Mouse (Mus musculus): ENCODE measurements around the gene Pdss2.

Pdss2 gene

DNA sequence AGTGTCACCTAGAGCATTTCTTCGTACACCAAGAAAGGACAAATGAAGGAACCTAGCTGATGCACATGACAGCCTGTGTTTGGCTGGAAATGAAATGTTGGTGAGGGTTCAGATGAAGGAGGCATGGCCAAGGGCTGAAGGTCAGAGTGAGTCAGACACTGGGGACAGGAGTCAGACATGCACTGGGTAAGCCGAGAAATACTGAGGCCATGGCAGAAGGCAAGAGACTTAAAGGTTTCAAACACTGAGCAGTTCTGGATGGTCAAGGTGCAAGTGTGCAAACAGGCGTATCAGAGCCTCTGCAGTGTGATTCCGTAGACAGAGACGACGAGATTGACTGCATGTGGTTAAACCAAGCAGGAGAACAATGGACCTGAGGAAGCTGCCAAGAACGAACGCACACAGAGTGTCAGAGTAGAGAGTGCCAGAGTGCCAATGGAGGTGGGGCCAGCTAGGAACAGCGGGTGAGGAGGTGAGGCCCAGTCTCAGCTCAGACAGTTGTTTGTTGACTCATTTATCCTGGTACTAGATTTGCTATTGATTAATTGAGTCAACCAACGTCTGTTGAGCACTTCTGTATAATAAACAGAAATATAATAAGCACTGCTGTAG lies 89.6 kb downstream of the Pdss2 start:
- no peak for DNase-seq (ENCODE audit: low read depth, low spot score)

- no peak for DNase-seq (ENCODE audit: low read depth, low spot score)
Observed at GRCm38 (mm10) chr10:43312211-43312610, 90.9 kb downstream of the Pdss2 start.

DNA sequence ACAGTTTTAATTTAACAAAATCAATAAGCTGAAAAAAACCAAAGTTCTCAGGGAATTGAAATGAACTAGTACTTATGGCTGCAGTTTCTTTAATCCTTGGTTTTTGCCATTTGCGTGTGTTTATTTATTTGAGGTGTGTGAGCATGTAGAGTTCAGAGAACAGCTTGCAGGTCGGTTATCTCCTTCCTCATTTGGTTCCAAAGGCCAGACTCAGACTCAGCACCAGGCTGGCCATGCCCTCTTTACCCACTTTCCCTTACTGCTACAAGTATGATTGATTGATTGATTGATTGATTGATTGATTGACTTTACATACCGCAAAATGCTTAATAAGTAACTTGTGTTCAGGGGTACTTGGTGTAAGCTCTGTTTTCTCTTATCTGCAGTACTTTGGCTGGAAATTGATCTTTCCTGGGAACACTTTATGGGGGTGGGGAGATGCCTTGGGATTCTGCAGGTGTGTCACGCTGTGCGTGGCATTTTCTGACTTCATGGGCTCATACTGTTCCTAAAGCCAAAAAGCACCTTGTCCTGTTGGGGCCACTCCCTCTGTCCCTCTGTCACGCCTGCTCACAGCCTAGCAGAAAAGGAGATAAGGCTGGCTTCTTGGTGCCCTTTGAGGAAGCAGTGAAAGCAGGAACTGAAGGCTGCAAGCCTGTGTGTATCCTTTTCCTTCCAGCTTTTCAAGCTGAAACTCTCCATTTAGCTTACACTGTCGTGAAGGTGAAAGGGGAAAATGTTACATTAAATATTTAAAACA lies 91.6 kb downstream of the Pdss2 start:
- DNase-seq (ENCODE audit: low read depth, low spot score), result no peak

DNA sequence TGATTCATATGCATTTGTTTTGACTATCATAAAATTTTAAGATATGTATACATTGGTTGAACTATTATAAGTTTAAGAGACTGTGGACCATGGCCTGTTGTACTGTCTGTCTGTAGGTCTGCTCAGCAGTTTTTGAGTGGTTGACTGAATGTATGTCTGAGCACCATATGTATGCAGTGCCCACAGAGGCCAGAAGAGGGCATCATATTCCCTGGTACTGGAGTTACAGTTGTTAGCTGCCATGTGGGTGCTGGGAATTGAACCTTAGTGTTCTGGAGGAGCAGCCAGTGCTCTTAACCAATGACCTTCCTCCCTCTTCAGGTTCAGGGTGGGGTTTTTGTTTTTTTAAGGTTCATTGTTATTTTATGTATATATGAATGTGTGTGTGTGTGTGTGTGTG lies 93.9 kb downstream of the Pdss2 start:
- no peak for DNase-seq (ENCODE audit: low read depth, low spot score)

DNA sequence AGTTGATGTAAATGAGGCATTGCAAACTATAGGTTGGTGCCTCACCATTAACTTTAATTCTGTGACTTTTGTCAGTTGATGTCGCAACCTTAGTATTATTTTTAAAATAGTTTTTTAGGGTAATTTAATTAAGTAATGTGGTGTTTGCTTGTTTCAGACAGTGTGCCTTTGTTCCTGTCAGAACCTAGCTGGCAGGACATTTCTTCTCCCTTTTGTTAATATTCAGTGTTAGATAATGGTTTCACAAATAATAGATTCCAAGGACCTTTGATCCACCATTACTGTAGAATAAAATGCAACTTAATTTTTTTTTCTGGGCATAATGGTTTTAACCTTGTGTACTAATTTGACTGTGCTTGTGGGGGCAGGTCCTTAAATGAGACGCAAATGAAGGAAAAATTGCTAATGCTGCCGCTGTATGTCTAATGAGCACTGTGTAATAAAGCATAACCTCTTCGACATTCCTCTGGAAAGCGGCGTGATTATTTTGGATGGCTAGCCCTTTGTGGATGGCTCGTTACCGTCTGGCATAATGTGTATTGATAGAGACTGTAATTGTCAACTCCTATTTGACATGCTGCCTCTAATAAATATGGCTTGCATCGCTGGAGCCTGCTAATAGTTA lies 96.2 kb downstream of the Pdss2 start:
- no peak for DNase-seq (ENCODE audit: low read depth, low spot score)

DNA sequence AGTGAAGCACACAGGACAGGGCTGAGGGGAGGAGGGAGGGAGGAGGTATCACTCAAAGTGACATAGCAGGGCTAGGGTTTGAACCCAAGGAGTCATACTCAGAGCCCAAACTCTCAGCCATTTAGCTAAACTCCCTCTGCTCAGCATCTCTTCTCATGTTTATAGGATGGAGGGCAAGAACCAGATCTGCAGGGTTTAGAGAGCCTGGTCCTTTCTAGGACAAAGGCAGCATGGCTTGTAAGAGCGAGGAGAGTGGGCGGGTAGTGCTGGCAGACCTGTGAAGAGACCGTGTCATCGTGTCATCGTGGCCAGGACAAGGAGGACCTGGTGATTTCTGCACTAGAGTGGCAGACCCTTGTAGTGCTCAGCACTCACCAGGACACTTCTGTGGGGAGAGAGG lies 99.7 kb downstream of the Pdss2 start:
- no peak for DNase-seq (ENCODE audit: low read depth, low spot score)

DNA sequence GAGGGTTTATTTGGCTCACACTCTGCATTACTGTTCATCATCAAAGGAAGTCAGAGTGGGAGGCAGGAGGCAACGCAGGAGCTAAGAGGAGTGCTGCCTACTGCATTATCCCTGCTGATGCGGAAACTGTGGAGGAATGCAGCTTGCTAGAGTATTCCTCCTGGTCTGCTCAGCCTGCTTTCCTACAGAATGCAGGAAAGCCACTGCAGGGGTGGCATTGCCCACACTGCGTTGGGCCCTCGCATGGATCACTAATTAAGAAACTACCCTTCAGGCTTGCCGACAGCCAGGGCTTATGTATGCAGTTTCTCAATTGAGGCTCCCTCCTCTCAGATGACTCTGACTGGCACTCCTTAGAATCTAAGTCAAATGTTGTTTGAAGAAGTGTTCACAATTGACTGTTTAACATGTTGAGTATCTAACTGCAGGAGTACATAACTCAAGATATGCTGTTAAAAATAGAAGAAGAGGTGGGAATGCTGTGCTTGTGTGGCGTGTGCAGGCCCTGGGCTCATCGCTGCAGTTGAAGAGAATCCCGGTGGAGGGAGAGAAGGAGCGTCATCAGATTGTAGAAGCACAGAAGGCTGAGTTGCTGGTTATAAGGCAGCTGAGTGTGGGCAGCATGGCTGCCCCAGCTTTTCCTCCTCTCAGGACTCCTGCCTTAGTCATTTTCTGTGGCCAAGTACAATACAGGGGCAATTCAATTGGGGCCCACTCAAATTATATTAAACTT lies 101.3 kb downstream of the Pdss2 start:
- DNase-seq (ENCODE audit: low read depth, low spot score), result no peak

- no peak for DNase-seq (ENCODE audit: low read depth, low spot score)
Observed at GRCm38 (mm10) chr10:43323386-43323785, 102.1 kb downstream of the Pdss2 start.

DNA sequence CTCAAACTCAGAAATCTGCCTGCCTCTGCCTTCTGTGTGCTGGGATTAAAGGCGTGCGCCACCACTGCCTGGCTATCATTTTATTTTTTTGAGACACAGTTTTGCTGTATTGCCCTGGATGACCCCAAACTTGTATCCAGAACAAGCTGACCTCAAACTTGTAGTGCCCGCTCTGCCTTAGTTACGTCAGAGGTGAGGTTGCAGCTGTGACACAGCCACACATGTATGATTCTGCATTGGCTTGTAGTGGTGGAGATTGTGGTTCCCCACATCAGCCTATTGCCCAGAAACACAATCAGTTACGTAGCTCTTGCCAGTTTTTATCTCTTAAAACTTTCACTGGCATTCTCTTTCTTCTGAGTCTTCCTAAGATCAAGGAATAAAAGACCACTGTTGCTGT lies 108.5 kb downstream of the Pdss2 start:
- DNase-seq (ENCODE audit: low read depth, low spot score), result no peak

DNA sequence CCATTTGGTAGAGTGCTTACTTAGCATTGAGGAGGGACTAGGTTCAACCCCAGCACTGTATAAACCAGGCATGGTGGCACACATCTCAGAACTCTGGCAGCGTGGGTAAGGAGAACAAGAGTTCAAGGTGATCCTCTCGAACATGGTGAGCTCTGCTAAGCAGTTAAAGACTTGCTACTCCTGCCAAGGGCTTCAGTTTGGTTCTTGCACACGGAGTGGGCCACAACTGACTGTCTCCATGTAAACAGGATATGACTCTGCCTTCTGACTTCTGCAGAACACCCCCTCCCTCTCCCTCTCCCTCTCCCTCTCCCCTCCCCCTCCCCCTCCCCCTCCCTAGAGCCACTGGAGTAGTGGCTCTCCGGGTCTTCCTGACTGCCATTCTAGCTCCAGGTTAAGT lies 109.4 kb downstream of the Pdss2 start:
- DNase-seq (ENCODE audit: low read depth, low spot score), result no peak

DNA sequence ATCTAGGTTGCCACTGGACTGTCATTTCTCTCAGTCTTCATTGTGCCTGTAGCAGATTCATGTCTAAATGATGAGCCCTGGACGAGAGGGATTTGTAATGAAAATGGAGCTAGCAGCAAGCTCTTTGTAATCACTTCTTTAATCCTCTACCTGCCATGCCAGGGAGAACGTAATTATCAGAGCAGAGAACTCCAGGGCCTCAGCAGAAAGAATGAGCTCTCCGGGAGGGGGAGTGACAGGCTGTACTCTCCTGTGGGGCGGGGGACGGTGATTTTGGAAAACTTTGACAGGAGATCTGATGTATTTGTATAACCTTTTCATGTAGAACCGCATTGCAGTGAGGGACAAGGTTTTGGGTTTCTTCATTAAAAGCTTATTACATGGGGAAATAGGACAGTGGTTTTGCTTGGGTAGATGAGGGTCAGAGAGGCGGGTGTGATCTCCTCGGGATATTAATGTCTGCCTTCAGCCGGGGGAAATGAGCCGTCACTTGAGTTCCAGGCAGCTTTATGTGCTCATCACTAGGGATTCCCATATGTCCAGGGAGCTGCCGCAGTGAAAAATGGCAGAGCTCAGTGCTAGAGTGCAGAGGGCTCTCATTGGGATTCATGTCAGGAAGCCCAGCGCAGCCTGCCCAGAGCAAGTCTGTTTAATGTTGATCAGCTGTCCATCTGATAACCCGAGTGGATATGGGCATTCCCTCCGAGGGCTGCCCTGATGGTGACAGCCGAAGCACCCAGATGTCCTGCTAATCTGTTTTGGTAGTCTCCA lies 110.8 kb downstream of the Pdss2 start:
- no peak for DNase-seq (ENCODE audit: low read depth, low spot score)

GRCm38 (mm10) chr10:43335874-43336273 lies 114.6 kb downstream of the Pdss2 start:
- no peak for DNase-seq (ENCODE audit: low read depth, low spot score)

DNA sequence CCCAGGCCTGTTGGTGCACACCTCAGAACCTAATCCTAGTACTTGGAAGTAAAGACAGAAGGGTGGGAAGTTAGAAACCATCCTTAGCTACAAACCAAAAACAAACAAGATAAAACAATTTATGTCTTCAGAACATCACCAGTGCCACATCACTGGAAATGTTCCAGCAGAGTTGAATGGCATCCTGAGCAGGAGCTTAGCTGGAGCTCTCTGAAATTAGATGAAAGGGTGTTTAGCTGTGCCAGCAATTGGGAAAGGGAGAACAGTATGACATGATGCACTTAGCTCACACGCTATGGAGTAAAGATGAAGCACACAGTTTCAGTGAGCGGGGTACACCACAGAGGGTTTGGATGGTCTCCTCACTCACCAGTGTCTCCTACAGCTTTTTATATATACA lies 115.8 kb downstream of the Pdss2 start:
- no peak for DNase-seq (ENCODE audit: low read depth, low spot score)

- no peak for DNase-seq (ENCODE audit: low read depth, low spot score)
Observed at GRCm38 (mm10) chr10:43339811-43340210, 118.5 kb downstream of the Pdss2 start.

DNA sequence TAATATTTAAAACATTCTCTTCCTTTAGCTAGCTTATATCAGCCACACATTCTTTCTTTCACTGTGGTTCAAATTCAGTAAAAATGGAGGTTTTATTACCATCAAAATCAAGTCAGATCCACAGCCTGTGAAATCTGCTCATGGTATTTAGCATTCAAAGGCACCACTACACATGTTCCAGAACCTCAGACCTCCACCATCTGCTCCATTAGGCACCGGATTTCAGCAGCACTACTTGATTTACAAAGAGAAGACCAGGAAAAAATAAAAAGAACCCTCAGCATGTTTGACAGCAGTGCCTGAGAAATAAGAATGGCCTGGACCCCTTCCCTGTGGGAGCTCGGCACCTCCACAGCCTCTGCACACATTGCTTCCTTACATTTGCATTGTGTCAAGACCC lies 128.4 kb downstream of the Pdss2 start:
- DNase-seq (ENCODE audit: low read depth, low spot score), result no peak

- DNase-seq (ENCODE audit: low read depth, low spot score), result no peak
Observed at GRCm38 (mm10) chr10:43357884-43358283, 136.6 kb downstream of the Pdss2 start.

DNA sequence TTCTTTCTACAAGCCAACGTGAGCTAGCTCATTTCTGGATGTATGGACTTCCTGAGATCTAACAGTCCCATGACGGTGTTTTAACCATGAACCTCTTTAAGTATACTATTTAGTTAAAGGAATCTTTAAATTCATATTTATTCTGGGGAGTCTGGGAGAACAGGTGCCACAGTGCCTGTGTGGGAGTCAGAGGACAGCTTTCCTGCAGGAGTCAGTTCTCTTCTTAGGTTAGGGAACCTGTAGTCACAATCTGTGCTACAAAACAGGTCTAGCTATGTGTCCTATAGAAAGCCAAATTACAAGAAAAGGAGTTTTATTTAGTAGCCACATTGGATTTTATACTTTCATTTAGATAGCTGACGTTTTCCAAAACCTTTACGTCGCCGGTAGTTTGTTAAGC lies 141.7 kb downstream of the Pdss2 start:
- DNase-seq (ENCODE audit: low read depth, low spot score), result no peak

DNA sequence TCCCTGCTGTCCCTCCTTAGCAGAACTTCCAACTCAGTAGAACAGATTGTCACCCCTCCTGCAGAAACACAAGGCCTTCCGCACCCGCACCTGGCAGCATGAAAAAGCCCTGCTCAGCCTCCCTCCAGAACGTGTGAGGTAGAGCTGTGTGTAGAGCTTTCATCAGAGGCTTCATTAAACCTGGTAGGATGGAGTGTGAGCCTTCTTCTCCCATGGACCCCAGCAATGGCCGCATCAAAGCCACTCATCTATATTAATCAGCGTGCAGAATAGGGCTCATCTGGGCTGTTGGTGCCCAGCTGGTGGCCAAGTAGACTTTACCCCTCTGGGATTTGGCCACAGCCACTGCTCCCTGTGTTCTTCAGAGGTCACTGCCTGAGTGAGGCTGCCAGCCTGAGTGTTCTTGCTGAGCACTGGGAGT lies 142.2 kb downstream of the Pdss2 start:
- no peak for DNase-seq (ENCODE audit: low read depth, low spot score)

- DNase-seq (ENCODE audit: low read depth, low spot score), result no peak
Observed at GRCm38 (mm10) chr10:43365909-43366308, 144.6 kb downstream of the Pdss2 start.

DNA sequence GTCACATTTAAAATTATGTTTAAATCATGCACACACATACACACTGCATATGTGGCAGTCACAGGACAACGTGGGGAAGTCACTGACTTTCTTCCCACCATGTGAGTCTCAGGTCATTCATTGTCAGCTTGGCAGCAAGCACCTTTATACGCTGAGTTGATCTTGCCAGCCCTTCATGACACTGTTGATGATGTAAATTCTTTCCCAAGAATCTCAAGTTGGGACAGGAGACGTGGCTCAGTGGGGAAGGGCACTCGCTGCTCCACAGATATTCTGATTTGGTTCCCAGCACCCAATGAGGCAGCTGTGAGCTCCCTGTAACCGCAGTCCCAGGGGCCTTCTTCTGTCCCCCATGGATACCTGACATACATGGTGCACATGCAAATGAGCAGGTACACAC lies 147.3 kb downstream of the Pdss2 start:
- DNase-seq (ENCODE audit: low read depth, low spot score), result no peak

- DNase-seq (ENCODE audit: low read depth, low spot score), result no peak
Observed at GRCm38 (mm10) chr10:43372315-43372714, 151.0 kb downstream of the Pdss2 start.

DNA sequence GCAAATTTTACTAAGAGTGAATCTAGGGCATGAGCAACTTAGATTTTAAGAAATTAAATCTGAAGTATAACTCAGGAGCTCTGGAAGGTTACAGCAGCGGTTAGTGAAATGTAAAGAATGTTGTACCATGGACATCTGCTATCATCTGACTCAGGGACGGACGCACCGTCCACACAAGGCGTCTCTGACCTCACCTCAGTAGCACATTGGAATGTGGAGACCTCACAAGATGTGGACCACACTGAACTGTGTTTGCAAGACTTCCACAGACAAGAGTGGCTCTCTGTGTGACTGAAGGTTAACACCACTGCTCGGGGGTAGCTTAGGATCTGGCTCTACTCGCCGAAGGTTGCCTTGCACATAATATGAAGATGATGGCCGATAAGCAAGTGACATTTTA lies 151.7 kb downstream of the Pdss2 start:
- DNase-seq (ENCODE audit: low read depth, low spot score), result no peak
